Mouse (Mus musculus) cortical plate, adult 2 months (tissue): ENCODE measurements around the gene Wwp2.

Experiments used
- CTCF ChIP-seq: fragments of 200-500 bp; IDR thresholded peaks from 2 replicates; pipeline ENCODE4 v1.5.1; 2011; ENCODE audit warnings: mild to moderate bottlenecking, control low read depth, low read length; ENCODE audit not compliant: insufficient read depth; ENCODE audit errors: extremely low read depth
- POLR2A ChIP-seq: fragments of 200-500 bp; IDR thresholded peaks from 2 replicates; pipeline ENCODE4 v1.6.1; 2011; ENCODE audit warnings: mild to moderate bottlenecking, low read length, control low read depth; ENCODE audit not compliant: insufficient read depth; ENCODE audit errors: extremely low read depth

GRCm38 (mm10) chr8:107572497-107572896, 136.3 kb downstream of the Wwp2 start:
- TF ChIP-seq CTCF (peak; percentile 56; the same call in 1 of the 2 replicates), POLR2A (no peak)
